Mouse (Mus musculus): Measurements from ENCODE around the gene Atp2b4. TPM values are rescaled to one million over a fixed set of nuclear protein-coding genes. Genes with fewer than 3 reads are reported as not detected.

Gene Atp2b4
- total and polyA plus RNA-seq, 3 experiments = 18.8 to 21.1 TPM; not detected in 1

- TF ChIP-seq ZNF384 (IDR thresholded peaks at IDR 0.05; ENCODE audit: low read depth, low read length) (peak; percentile 68), CHD2 (IDR thresholded peaks at IDR 0.05; ENCODE audit: low read length) (no peak), GABPA (IDR thresholded peaks at IDR 0.05; ENCODE audit: low read depth, low read length) (no peak), SIN3A (IDR thresholded peaks at IDR 0.05; ENCODE audit: low read length) (peak; percentile 42; the same call in 1 of the 2 replicates), POLR2A (IDR thresholded peaks at IDR 0.05; ENCODE audit: control insufficient read depth in 1 of 2, insufficient read depth in 1 of 2, low read depth in 1 of 2, low read length in 2 of 2, poor library complexity in 1 of 2) (no peak), RCOR1 (IDR thresholded peaks at IDR 0.05; ENCODE audit: low read depth, low read length) (no peak), GATA1 (IDR thresholded peaks at IDR 0.05; ENCODE audit: low read depth, low read length) (peak; percentile 73), E2F4 (IDR thresholded peaks at IDR 0.05; ENCODE audit: borderline replicate concordance, low read depth, low read length) (no peak), POLR2AphosphoS5 (IDR thresholded peaks at IDR 0.05; ENCODE audit: borderline replicate concordance, low read depth, low read length) (no peak), ETS1 (IDR thresholded peaks at IDR 0.05; ENCODE audit: low read depth, low read length) (no peak), ZKSCAN1 (IDR thresholded peaks at IDR 0.05; ENCODE audit: low read depth, low read length) (no peak), NELFE (IDR thresholded peaks at IDR 0.05; ENCODE audit: low read depth, low read length) (no peak), USF1 (IDR thresholded peaks at IDR 0.05; ENCODE audit: low read depth, low read length) (no peak), RAD21 (IDR thresholded peaks at IDR 0.05; ENCODE audit: low read depth, low read length) (no peak), KAT2A (conservative IDR thresholded peaks at IDR 0.05; ENCODE audit: low read depth, low read length) (no peak), TBP (IDR thresholded peaks at IDR 0.05; ENCODE audit: low read depth, low read length) (no peak), ZC3H11A (IDR thresholded peaks at IDR 0.05; ENCODE audit: low read depth, low read length) (no peak), MYB (IDR thresholded peaks at IDR 0.05; ENCODE audit: low read depth, low read length) (no peak), USF2 (IDR thresholded peaks at IDR 0.05; ENCODE audit: borderline replicate concordance in 1 of 2, insufficient read depth in 1 of 2, low read depth in 1 of 2, low read length in 2 of 2) (no peak), HCFC1 (IDR thresholded peaks at IDR 0.05; ENCODE audit: low read depth, low read length) (no peak), CHD1 (IDR thresholded peaks at IDR 0.05; ENCODE audit: low read depth, low read length) (no peak), MXI1 (IDR thresholded peaks at IDR 0.05; ENCODE audit: low read depth, low read length) (peak; percentile 38; the same call in 1 of the 2 replicates)
Measured at GRCm38 (mm10) chr1:133728339-133728738, 72.5 kb downstream of the Atp2b4 start (continued).

GRCm38 (mm10) chr1:133720342-133720741 lies 80.5 kb downstream of the Atp2b4 start:
- no peak overlapping the region for H3K27ac ChIP-seq (ENCODE audit: control insufficient read depth, low read depth, low read length)
- no peaks in the 10 kb centered on the region for H3K9me3 ChIP-seq (replicated peaks; ENCODE audit: insufficient read depth, low read length)
- no peak for TF ChIP-seq USF2 (IDR thresholded peaks at IDR 0.05; ENCODE audit: borderline replicate concordance in 1 of 2, insufficient read depth in 1 of 2, low read depth in 1 of 2, low read length in 2 of 2)
- no peak for TF ChIP-seq BHLHE40 (IDR thresholded peaks at IDR 0.05; ENCODE audit: borderline replicate concordance, low read depth, low read length)
- TF ChIP-seq NRF1 (IDR thresholded peaks at IDR 0.05; ENCODE audit: insufficient read depth, low read depth, low read length, poor library complexity, severe bottlenecking) = no peak
- no peak for TF ChIP-seq ZNF384 (IDR thresholded peaks at IDR 0.05; ENCODE audit: low read depth, low read length)
- TF ChIP-seq ZKSCAN1 (IDR thresholded peaks at IDR 0.05; ENCODE audit: low read depth, low read length) = no peak
- TF ChIP-seq RCOR1 (IDR thresholded peaks at IDR 0.05; ENCODE audit: low read depth, low read length) = no peak
- no peak for TF ChIP-seq HCFC1 (IDR thresholded peaks at IDR 0.05; ENCODE audit: low read depth, low read length)
- TF ChIP-seq ETS1 (IDR thresholded peaks at IDR 0.05; ENCODE audit: low read depth, low read length) = no peak
- no peak for TF ChIP-seq MXI1 (IDR thresholded peaks at IDR 0.05; ENCODE audit: low read depth, low read length)
- no peak for TF ChIP-seq MAZ (IDR thresholded peaks at IDR 0.05; ENCODE audit: low read depth, low read length)
- TF ChIP-seq EP300 (IDR thresholded peaks at IDR 0.05; ENCODE audit: low read depth in 1 of 2, low read length in 2 of 2) = no peak
- no peak for TF ChIP-seq RAD21 (IDR thresholded peaks at IDR 0.05; ENCODE audit: low read depth, low read length)
- no peak for TF ChIP-seq ZC3H11A (IDR thresholded peaks at IDR 0.05; ENCODE audit: low read depth, low read length)
- no peak for TF ChIP-seq CHD2 (IDR thresholded peaks at IDR 0.05; ENCODE audit: low read length)
- no peak for DNase-seq (ENCODE audit: low read depth, low spot score)
- no peaks in the 10 kb centered on the region for H3K4me1 ChIP-seq (ENCODE audit: control insufficient read depth in 1 of 2, insufficient read depth in 2 of 2, low read length in 2 of 2)
- no peaks in the 10 kb centered on the region for H3K79me2 ChIP-seq (ENCODE audit: control insufficient read depth, insufficient read depth, low read length, poor library complexity)
- no peak overlapping the region for H3K4me3 ChIP-seq (ENCODE audit: control insufficient read depth in 1 of 2, insufficient read depth in 1 of 2, low read depth in 2 of 2, low read length in 2 of 2)
- H3K27me3 ChIP-seq (ENCODE audit: control insufficient read depth in 1 of 2, insufficient read depth in 2 of 2, low read length in 2 of 2) = no peaks in the 10 kb centered on the region
- H3K9ac ChIP-seq (ENCODE audit: control insufficient read depth, low read depth, low read length, poor library complexity, severe bottlenecking) = no peak overlapping the region
- peaks cover 0 to 3% of the 10 kb centered on the region in 2 experiments; a peak in 1 of 4 replicates for H3K36me3 ChIP-seq (ENCODE audit: control insufficient read depth in 1 of 2, insufficient read depth in 2 of 2, low read length in 2 of 2)

Measured in MEL (cell line).